Mouse (Mus musculus): Measurements from ENCODE around the gene Olfr854. TPM values are rescaled to one million over a fixed set of nuclear protein-coding genes. Genes with fewer than 3 reads are reported as not detected.

Olfr854 gene
- polyA plus RNA-seq (2014; fragmentation: Illumina TruSeq; extraction: RNeasy Lipid Tissue Mini Kit (QIAGEN cat#74804); ENCODE audit: insufficient read depth, low read depth, low replicate concordance): not detected

DNA sequence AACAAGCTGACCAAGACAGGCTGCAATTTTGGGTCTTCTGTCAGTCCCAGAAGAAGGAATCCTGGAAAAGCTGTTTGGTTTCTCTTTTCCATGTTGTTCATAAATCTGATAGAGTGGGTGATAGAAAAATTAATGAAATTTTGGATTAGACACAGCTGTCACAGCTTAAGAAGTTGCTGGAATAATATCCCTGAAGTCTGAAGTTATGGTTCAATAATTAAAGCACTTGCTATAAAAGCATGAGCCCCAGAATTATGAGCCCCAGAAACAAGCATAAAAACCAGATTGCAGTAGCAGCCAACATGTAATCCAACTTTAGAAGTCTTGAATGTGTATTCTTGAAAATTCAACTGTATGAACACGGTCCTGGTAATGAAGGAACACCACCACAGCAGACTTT, at the start of gene Olfr854:
TSS of gene Olfr854 (minus strand) at position 101 of the 400 bp plus-strand sequence.

DNA sequence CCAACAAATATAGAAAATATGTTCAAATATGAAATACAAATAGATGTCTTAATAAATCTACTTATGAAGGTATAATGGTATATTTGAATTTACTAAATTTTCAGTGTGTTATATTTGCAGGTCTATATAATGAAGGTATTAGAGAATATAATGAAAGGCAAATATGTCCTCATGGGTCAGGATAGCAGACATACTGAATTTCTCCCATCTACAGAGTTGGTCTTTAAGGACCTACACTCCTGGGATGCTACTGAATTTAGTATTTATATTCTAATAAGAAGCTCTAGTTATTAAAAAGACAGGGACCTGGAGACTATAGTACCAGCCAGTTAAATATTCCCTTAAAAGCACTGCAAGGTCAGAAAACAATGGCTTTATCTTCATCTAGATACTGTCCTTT, 15.1 kb upstream of the Olfr854 start, which contains the start of gene Olfr855:
TSS of gene Olfr855 (plus strand) at position 301 of the 400 bp plus-strand sequence.

DNA sequence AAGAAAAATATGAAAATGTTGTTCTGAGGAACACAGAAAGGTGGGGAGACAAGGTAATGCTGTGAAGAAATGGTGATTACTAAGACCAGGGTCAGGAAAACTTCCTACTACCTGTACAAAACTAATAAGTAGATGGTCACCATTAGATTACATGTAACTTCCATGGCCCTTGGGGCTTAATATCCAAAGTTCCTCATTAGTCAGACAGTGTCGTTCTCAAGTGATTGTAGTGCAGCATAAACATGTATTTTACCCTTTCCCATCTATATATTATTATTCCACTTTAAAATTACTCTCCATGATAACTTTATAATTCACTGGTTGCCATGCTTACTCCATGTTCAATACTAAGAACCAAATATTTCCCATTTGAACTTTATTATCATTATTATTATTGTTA, 26.2 kb downstream of the Olfr854 start, which contains the start of gene Olfr853:
TSS of gene Olfr853 (minus strand) at position 101 of the 400 bp plus-strand sequence.

Other genes with a start within 250 kb of the Olfr854 start
- gene Olfr845, start 230.9 kb downstream of the Olfr854 start, polyA plus RNA-seq (2014; fragmentation: Illumina TruSeq; extraction: RNeasy Lipid Tissue Mini Kit (QIAGEN cat#74804); ENCODE audit: insufficient read depth, low read depth, low replicate concordance): not detected
- not detected for gene Olfr846, start 203.4 kb downstream of the Olfr854 start, polyA plus RNA-seq (2014; fragmentation: Illumina TruSeq; extraction: RNeasy Lipid Tissue Mini Kit (QIAGEN cat#74804); ENCODE audit: insufficient read depth, low read depth, low replicate concordance)
- gene Olfr847, start 188.7 kb downstream of the Olfr854 start, polyA plus RNA-seq (2014; fragmentation: Illumina TruSeq; extraction: RNeasy Lipid Tissue Mini Kit (QIAGEN cat#74804); ENCODE audit: insufficient read depth, low read depth, low replicate concordance): not detected
- not detected for gene Olfr849, start 127.1 kb downstream of the Olfr854 start, polyA plus RNA-seq (2014; fragmentation: Illumina TruSeq; extraction: RNeasy Lipid Tissue Mini Kit (QIAGEN cat#74804); ENCODE audit: insufficient read depth, low read depth, low replicate concordance)
- gene Olfr850, start 89.1 kb downstream of the Olfr854 start, polyA plus RNA-seq (2014; fragmentation: Illumina TruSeq; extraction: RNeasy Lipid Tissue Mini Kit (QIAGEN cat#74804); ENCODE audit: insufficient read depth, low read depth, low replicate concordance): not detected
- not detected for gene Olfr851, start 74.1 kb downstream of the Olfr854 start, polyA plus RNA-seq (2014; fragmentation: Illumina TruSeq; extraction: RNeasy Lipid Tissue Mini Kit (QIAGEN cat#74804); ENCODE audit: insufficient read depth, low read depth, low replicate concordance)
- gene Olfr853, start 26.3 kb downstream of the Olfr854 start, polyA plus RNA-seq (2014; fragmentation: Illumina TruSeq; extraction: RNeasy Lipid Tissue Mini Kit (QIAGEN cat#74804); ENCODE audit: insufficient read depth, low read depth, low replicate concordance): not detected
- not detected for gene Olfr855, start 15.2 kb upstream of the Olfr854 start, polyA plus RNA-seq (2014; fragmentation: Illumina TruSeq; extraction: RNeasy Lipid Tissue Mini Kit (QIAGEN cat#74804); ENCODE audit: insufficient read depth, low read depth, low replicate concordance)
- gene Zfp317, start 54.7 kb upstream of the Olfr854 start, polyA plus RNA-seq (2014; fragmentation: Illumina TruSeq; extraction: RNeasy Lipid Tissue Mini Kit (QIAGEN cat#74804); ENCODE audit: insufficient read depth, low read depth, low replicate concordance): 7.1 TPM
- gene Olfr857, start 142.1 kb upstream of the Olfr854 start, polyA plus RNA-seq (2014; fragmentation: Illumina TruSeq; extraction: RNeasy Lipid Tissue Mini Kit (QIAGEN cat#74804); ENCODE audit: insufficient read depth, low read depth, low replicate concordance): not detected
- gene Olfr58, start 212.9 kb upstream of the Olfr854 start, polyA plus RNA-seq (2014; fragmentation: Illumina TruSeq; extraction: RNeasy Lipid Tissue Mini Kit (QIAGEN cat#74804); ENCODE audit: insufficient read depth, low read depth, low replicate concordance): not detected
- not detected for gene Olfr859, start 237.5 kb upstream of the Olfr854 start, polyA plus RNA-seq (2014; fragmentation: Illumina TruSeq; extraction: RNeasy Lipid Tissue Mini Kit (QIAGEN cat#74804); ENCODE audit: insufficient read depth, low read depth, low replicate concordance)